Mouse (Mus musculus) large intestine, adult 2 months (tissue): Measurements from ENCODE around the gene Gm11939. TPM values are rescaled to one million over a fixed set of nuclear protein-coding genes. Genes with fewer than 3 reads are reported as not detected.
A peak's percentile ranks its signal among the peaks of the same experiment; 100 is the strongest.

Source experiments
- DNase-seq: peaks from one replicate; pipeline ENCODE4 v3.0.0-alpha.2; 2012; ENCODE audit warnings: low read depth, low spot score
- WGBS: fragments of 180-500 bp; shearing (Covaris S2); methylation state at CpG from one replicate; pipeline ENCODE4 v1.1.7; 2018; 5-methylcytosine and 5-hydroxymethylcytosine counted together
- polyA plus RNA-seq: library from polyadenylated mRNA; depleted of rRNA; stranded (reverse); fragments of >200 nt; gene quantifications from 2 replicates; pipeline ENCODE4 v1.2.3, GENCODE M21; 2012; rRNA removed

Gm11939 gene
- polyA plus RNA-seq, 1 experiment, result not detected

- DNase-seq, result peak; percentile 71
- 28% methylated on average over 8 of the region's 8 CpGs for WGBS
Measured at GRCm38 (mm10) chr11:99514098-99514497, 45.2 kb downstream of the Gm11939 start.

Other genes starting within 250 kb of the Gm11939 start
- gene Krt25, start 236.5 kb downstream of the Gm11939 start, polyA plus RNA-seq, result not detected in 2 replicates
- not detected in 2 replicates for gene Krt26, start 221.5 kb downstream of the Gm11939 start, polyA plus RNA-seq
- not detected in 2 replicates for gene Krt27, start 208.4 kb downstream of the Gm11939 start, polyA plus RNA-seq
- 0.06 TPM in 1 of 2 replicates, not detected in the other for gene Krt28, start 184.6 kb downstream of the Gm11939 start, polyA plus RNA-seq
- 0.84 and 1.1 TPM in 2 replicates for gene Krt10, start 170.1 kb downstream of the Gm11939 start, polyA plus RNA-seq
- 3.9 and 4.5 TPM in 2 replicates for gene Krt12, start 137.2 kb downstream of the Gm11939 start, polyA plus RNA-seq
- 409 and 926 TPM in 2 replicates for gene Krt20, start 121.3 kb downstream of the Gm11939 start, polyA plus RNA-seq
- gene Krt23, start 66.3 kb downstream of the Gm11939 start, polyA plus RNA-seq, result 1.0 and 2.8 TPM in 2 replicates
- gene Krt39, start 38.1 kb downstream of the Gm11939 start, polyA plus RNA-seq, result not detected in 2 replicates
- gene Krt40, start 16.3 kb downstream of the Gm11939 start, polyA plus RNA-seq, result not detected in 2 replicates
- gene Krtap3-3, start 8.6 kb downstream of the Gm11939 start, polyA plus RNA-seq, result not detected in 2 replicates
- not detected in 2 replicates for gene Krtap3-2, start 2.6 kb downstream of the Gm11939 start, polyA plus RNA-seq
- 0.30 and 0.55 TPM in 2 replicates for gene Krtap3-1, start 7.2 kb upstream of the Gm11939 start, polyA plus RNA-seq
- gene Krtap1-5, start 21.6 kb upstream of the Gm11939 start, polyA plus RNA-seq, result not detected in 2 replicates
- not detected in 2 replicates for gene Krtap1-4, start 24.2 kb upstream of the Gm11939 start, polyA plus RNA-seq
- gene Krtap1-3, start 31.9 kb upstream of the Gm11939 start, polyA plus RNA-seq, result not detected in 2 replicates
- gene Krtap9-3, start 38.6 kb upstream of the Gm11939 start, polyA plus RNA-seq, result not detected in 2 replicates
- 0.21 TPM in 1 of 2 replicates, not detected in the other for gene Gm11938, start 43.8 kb upstream of the Gm11939 start, polyA plus RNA-seq
- not detected in 2 replicates for gene Gm11937, start 50.7 kb upstream of the Gm11939 start, polyA plus RNA-seq
- 0.22 TPM in 1 of 2 replicates, not detected in the other for gene Krtap2-4, start 55.4 kb upstream of the Gm11939 start, polyA plus RNA-seq
- 0.26 TPM in 1 of 2 replicates, not detected in the other for gene Gm11562, start 61.0 kb upstream of the Gm11939 start, polyA plus RNA-seq
- not detected in 2 replicates for gene Krtap4-1, start 68.8 kb upstream of the Gm11939 start, polyA plus RNA-seq
- not detected in 2 replicates for gene Krtap4-2, start 75.6 kb upstream of the Gm11939 start, polyA plus RNA-seq
- gene Krtap4-7, start 84.6 kb upstream of the Gm11939 start, polyA plus RNA-seq, result not detected in 2 replicates
- gene Gm11555, start 90.8 kb upstream of the Gm11939 start, polyA plus RNA-seq, result not detected in 2 replicates
- gene Gm11563, start 99.5 kb upstream of the Gm11939 start, polyA plus RNA-seq, result not detected in 2 replicates
- not detected in 2 replicates for gene Krtap4-6, start 106.5 kb upstream of the Gm11939 start, polyA plus RNA-seq
- gene Gm14190, start 131.3 kb upstream of the Gm11939 start, polyA plus RNA-seq, result not detected in 2 replicates
- not detected in 2 replicates for gene Gm14180, start 174.8 kb upstream of the Gm11939 start, polyA plus RNA-seq
- gene Gm11595, start 213.4 kb upstream of the Gm11939 start, polyA plus RNA-seq, result not detected in 2 replicates
- gene Krtap4-8, start 221.2 kb upstream of the Gm11939 start, polyA plus RNA-seq, result not detected in 2 replicates
- gene Krtap4-9, start 225.7 kb upstream of the Gm11939 start, polyA plus RNA-seq, result not detected in 2 replicates
- not detected in 2 replicates for gene Gm11596, start 234.0 kb upstream of the Gm11939 start, polyA plus RNA-seq
- gene Gm11569, start 239.5 kb upstream of the Gm11939 start, polyA plus RNA-seq, result not detected in 2 replicates
- gene Gm11554, start 245.0 kb upstream of the Gm11939 start, polyA plus RNA-seq, result not detected in 2 replicates